Mouse (Mus musculus) stomach, postnatal 0 days (tissue): Measurements from ENCODE around the gene Mpp4.

Experiments
- CTCF ChIP-seq: IDR thresholded peaks from 2 replicates; pipeline ENCODE4 v1.5.1; 2016; ENCODE audit warnings: antibody characterized with exemption, low read depth, mild to moderate bottlenecking, moderate library complexity
- EP300 ChIP-seq: optimal IDR thresholded peaks from 2 replicates; pipeline ENCODE3; 2016; ENCODE audit warnings: antibody characterized with exemption

DNA sequence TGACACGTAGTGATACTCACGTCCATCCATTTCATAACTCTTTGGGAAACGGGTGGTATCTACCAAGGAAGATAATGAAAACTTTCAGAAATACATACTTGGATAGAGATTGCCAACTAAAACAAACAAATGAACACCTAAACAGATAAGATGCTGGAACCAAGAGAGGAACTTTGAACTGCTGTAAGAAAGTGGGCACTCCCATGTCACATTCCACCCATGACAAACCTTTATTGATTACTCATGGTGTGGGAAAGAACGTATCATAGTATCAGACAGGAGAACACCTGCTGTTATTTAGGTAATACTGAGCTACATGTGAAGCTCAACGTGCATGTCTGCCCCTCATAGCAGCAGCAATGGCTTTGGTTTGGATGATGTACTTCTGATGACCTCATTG is 37.6 kb downstream of the Mpp4 start:
- TF ChIP-seq CTCF: no peak
- no peak for TF ChIP-seq EP300
